Mouse (Mus musculus): ENCODE data around the gene D17Wsu92e. TPM values are rescaled to one million over a fixed set of nuclear protein-coding genes. Genes with fewer than 3 reads are reported as not detected.

D17Wsu92e gene
- polyA plus RNA-seq, 2 experiments, result 10.7 to 24.2 TPM

DNA sequence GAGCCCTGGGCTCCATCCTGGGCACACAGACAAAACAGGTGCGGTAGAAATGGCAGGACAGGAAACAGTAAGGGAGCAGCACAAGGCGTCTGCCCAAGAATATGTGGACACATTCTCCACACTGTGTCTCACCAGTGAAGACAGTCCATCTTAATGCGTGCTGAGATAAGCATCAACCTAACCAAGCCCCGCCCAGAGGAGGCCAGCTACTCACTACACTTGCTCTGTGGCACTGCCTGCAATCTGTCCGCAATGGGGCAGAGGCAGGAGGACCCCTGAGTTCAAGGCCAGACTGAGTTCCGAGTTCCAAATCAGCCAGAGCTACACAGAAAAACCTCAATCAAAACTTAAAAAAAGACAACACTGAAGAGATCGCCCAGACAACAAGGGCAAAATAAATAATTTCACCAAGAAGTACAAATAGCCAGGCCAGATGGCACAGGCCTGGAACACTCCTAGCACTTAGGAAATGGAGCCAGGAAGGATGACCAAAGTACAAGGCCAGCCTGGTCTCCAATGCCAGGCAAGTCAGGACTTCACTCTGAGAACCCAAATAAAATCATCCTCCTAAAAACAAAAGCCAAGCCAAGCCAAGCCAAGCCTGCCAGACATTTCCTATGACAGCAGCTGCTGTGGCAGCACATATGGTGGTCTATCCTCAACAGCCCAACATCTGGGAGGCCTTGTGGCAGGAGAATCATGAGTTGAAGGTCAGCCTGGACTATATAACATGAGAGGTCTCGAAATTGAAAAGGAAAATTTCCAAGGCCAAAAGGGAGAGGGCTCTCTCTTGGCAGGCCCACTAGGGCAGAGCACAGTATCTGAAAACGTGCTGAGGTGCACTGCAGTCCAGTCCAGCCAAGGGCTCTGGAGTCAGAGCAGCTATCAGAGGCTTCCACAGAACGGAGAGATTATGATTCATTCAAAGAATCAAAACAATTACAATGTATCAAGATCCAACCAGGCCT lies 15.4 kb downstream of the D17Wsu92e start:
- Histone ChIP-seq H3K4me1 (replicated peaks; ENCODE audit: control insufficient read depth in 2 of 2, insufficient read depth in 2 of 2, low read length in 1 of 2) (peaks cover 12 to 22% of the 10 kb centered on the region in 2 experiments), H3K36me3 (replicated peaks; ENCODE audit: control insufficient read depth, insufficient read depth, low read depth) (no peaks in the 10 kb centered on the region), H3K9me3 (ENCODE audit: control insufficient read depth, low read length) (no peaks in the 10 kb centered on the region), H3K27me3 (ENCODE audit: control insufficient read depth, insufficient read depth, low read length) (no peaks in the 10 kb centered on the region), H3K27ac (no peak overlapping the region), H3K4me3 (ENCODE audit: insufficient read depth in 1 of 2, low read depth in 2 of 2, low read length in 2 of 2) (no peak overlapping the region), H3K4me2 (ENCODE audit: low read depth) (no peak overlapping the region), H3K9ac (replicated peaks) (no peak overlapping the region)
- WGBS (ENCODE audit: insufficient replicate concordance), result 46% methylated on average over 10 of the region's 10 CpGs
- ATAC-seq (ENCODE audit: insufficient read depth) (no peak), DNase-seq (ENCODE audit: low read depth in 3 of 3, low spot score in 3 of 3) (no peak)
- TF ChIP-seq CTCF (IDR thresholded peaks at IDR 0.05; ENCODE audit: low read depth) (no peak), EP300 (IDR thresholded peaks at IDR 0.05; ENCODE audit: low read depth) (no peak)

DNA sequence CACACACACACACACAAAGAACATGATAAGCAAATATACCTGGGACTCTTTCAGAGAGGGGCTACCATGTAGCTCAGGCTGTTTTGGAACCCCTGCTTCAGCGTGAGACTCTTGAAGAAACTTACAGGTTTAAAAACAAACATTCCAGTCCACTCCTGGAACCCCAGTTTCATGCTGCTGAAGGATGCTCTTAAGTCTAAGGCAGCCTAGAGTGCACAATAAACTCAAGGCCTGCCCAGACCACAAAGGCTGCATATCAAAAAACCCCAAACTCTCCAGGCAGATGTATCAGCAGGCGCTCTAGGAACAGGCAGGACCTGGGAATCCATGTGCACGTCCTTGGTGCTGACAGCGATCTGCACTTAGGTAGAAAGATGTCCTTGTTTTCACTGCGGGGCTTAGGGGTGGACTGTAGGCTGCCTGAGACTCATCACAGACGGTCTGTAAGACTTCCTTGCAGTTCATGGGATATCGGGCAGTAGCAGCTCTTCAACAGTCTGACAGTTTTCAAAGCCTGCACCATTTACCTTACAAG lies 16.2 kb downstream of the D17Wsu92e start:
- 71% methylated on average over 7 of the region's 7 CpGs for WGBS (ENCODE audit: insufficient replicate concordance)
- ATAC-seq (ENCODE audit: insufficient read depth), result no peak
- H3K27ac ChIP-seq, result no peak overlapping the region
- no peaks in the 10 kb centered on the region for H3K27me3 ChIP-seq (ENCODE audit: control insufficient read depth, insufficient read depth, low read length)
- no peak overlapping the region for H3K4me2 ChIP-seq (ENCODE audit: low read depth)
- H3K9ac ChIP-seq (replicated peaks), result no peak overlapping the region
- no peak overlapping the region for H3K4me3 ChIP-seq (ENCODE audit: insufficient read depth in 1 of 2, low read depth in 2 of 2, low read length in 2 of 2)
- no peaks in the 10 kb centered on the region for H3K9me3 ChIP-seq (ENCODE audit: control insufficient read depth, low read length)
- no peak for DNase-seq (ENCODE audit: low read depth in 3 of 3, low spot score in 3 of 3)
- peaks cover 12 to 28% of the 10 kb centered on the region in 2 experiments for H3K4me1 ChIP-seq (replicated peaks; ENCODE audit: control insufficient read depth in 2 of 2, insufficient read depth in 2 of 2, low read length in 1 of 2)
- no peaks in the 10 kb centered on the region for H3K36me3 ChIP-seq (replicated peaks; ENCODE audit: control insufficient read depth, insufficient read depth, low read depth)
- TF ChIP-seq EP300 (IDR thresholded peaks at IDR 0.05; ENCODE audit: low read depth) (no peak), CTCF (IDR thresholded peaks at IDR 0.05; ENCODE audit: low read depth) (no peak)

DNA sequence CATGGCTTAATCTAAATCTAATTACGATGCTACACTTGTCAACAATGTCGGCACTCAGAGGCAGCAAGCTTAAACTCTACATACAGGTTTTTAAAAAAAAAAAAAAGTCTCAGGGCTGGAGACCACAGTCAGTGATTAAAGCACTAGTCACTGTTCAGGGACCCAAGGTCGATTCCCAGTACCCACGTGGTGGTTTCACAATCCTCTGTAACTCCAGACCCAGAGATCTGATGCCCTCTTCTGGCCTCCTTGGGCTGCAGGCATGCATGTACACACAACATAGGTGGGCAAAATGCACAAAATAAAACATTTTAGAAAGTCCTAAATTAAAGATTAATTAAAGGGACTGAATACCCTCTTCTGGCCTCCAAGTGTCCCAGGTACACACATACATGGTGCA lies 16.7 kb downstream of the D17Wsu92e start:
- no peak overlapping the region for H3K4me3 ChIP-seq (ENCODE audit: insufficient read depth in 1 of 2, low read depth in 2 of 2, low read length in 2 of 2)
- TF ChIP-seq CTCF (IDR thresholded peaks at IDR 0.05; ENCODE audit: low read depth), result no peak
- TF ChIP-seq EP300 (IDR thresholded peaks at IDR 0.05; ENCODE audit: low read depth), result no peak
- no peak overlapping the region for H3K4me2 ChIP-seq (ENCODE audit: low read depth)
- DNase-seq (ENCODE audit: low read depth in 3 of 3, low spot score in 3 of 3) (no peak), ATAC-seq (ENCODE audit: insufficient read depth) (no peak)
- H3K27ac ChIP-seq, result no peak overlapping the region
- H3K27me3 ChIP-seq (ENCODE audit: control insufficient read depth, insufficient read depth, low read length), result no peaks in the 10 kb centered on the region
- H3K4me1 ChIP-seq (replicated peaks; ENCODE audit: control insufficient read depth in 2 of 2, insufficient read depth in 2 of 2, low read length in 1 of 2), result peaks cover 12 to 31% of the 10 kb centered on the region in 2 experiments
- H3K9ac ChIP-seq (replicated peaks), result no peak overlapping the region
- 65% methylated on average over 4 of the region's 4 CpGs for WGBS (ENCODE audit: insufficient replicate concordance)
- H3K36me3 ChIP-seq (replicated peaks; ENCODE audit: control insufficient read depth, insufficient read depth, low read depth), result no peaks in the 10 kb centered on the region
- no peaks in the 10 kb centered on the region for H3K9me3 ChIP-seq (ENCODE audit: control insufficient read depth, low read length)

DNA sequence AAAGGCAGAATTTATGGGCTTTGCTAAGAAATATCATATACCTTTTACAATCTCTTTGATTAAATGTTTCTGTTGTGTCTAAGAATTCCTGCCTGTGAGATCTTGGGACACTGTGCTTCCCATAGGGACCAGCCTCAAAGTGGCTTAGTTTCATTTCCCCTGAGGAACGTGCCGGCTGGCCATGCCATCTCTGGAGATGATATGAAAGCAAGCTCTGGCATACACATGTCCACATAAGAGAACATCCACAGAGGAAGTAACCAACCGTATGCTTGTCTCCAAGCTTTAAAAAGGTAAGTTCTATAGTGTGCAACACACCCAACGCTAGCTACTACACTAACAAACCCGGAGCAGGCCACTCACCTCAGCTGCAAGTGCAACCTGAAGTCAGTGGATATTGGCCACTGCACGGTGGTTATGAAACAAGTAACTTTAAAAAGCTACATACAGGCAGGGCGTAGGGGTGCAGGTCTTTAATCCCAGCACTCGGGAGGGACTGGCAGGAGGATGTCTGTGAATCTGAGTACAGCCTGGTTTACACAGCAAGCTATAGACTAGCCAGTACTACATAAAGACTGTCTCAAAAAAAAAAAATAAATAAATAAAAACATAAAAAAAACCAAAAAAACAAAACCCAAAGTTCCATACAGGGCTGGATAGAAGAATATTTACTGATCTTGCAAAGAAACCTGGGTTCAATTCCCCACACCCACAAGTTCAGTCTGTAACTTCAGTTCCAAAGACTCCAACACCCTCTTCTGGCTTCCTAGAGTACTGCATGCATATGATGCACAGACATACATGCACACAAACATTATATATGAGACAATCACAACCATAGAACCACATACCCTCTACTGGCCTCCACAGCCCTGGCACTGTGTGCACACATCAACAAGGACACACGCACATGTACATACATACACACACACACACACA lies 19.5 kb downstream of the D17Wsu92e start:
- no peaks in the 10 kb centered on the region for H3K27me3 ChIP-seq (ENCODE audit: control insufficient read depth, insufficient read depth, low read length)
- H3K9ac ChIP-seq (replicated peaks), result no peak overlapping the region
- peak overlapping the region; percentile 13; the same call in 1 of the 2 replicates for H3K4me2 ChIP-seq (ENCODE audit: low read depth)
- no peak overlapping the region for H3K27ac ChIP-seq
- peaks cover 19 to 51% of the 10 kb centered on the region in 2 experiments for H3K4me1 ChIP-seq (replicated peaks; ENCODE audit: control insufficient read depth in 2 of 2, insufficient read depth in 2 of 2, low read length in 1 of 2)
- no peaks in the 10 kb centered on the region for H3K36me3 ChIP-seq (replicated peaks; ENCODE audit: control insufficient read depth, insufficient read depth, low read depth)
- H3K4me3 ChIP-seq (ENCODE audit: insufficient read depth in 1 of 2, low read depth in 2 of 2, low read length in 2 of 2), result no peak overlapping the region
- WGBS (ENCODE audit: insufficient replicate concordance), result 59% methylated on average over 9 of the region's 9 CpGs
- no peak for TF ChIP-seq EP300 (IDR thresholded peaks at IDR 0.05; ENCODE audit: low read depth)
- peak; percentile 53 for TF ChIP-seq CTCF (IDR thresholded peaks at IDR 0.05; ENCODE audit: low read depth)
- ATAC-seq (ENCODE audit: insufficient read depth), result no peak
- no peak for DNase-seq (ENCODE audit: low read depth in 3 of 3, low spot score in 3 of 3)
- H3K9me3 ChIP-seq (ENCODE audit: control insufficient read depth, low read length), result no peaks in the 10 kb centered on the region

All from liver, embryonic 14.5 days (tissue).